Mouse (Mus musculus): ENCODE results near the gene Cds1.

GRCm38 (mm10) chr5:101772621-101773020, 7.7 kb downstream of the Cds1 start:
- TF ChIP-seq GATA1 (IDR thresholded peaks at IDR 0.05; ENCODE audit: borderline replicate concordance, low read length) (no peak), FLI1 (IDR thresholded peaks at IDR 0.05; ENCODE audit: low read length) (no peak)
